In genomic region chr11:85138776-85139474, GRCm38 (mm10) we compare ENCODE assay signal across 8 mouse cellular contexts. TPM values are rescaled to one million over a fixed set of nuclear protein-coding genes. Genes with fewer than 3 reads are reported as not detected.
DNase-seq lines count a peak whose midpoint lies in the region; ATAC-seq lines count a peak whose summit lies in the region.

No protein-coding gene starts in this region.

- H3K4me1 ChIP-seq in liver, embryonic 15.5 days (replicated peaks), result peaks cover 52% of the 10 kb centered on the region

- H3K9me3 ChIP-seq in liver, embryonic 15.5 days (replicated peaks), result no peaks in the 10 kb centered on the region

- H3K9ac ChIP-seq in liver, embryonic 15.5 days, result peak overlapping the region; percentile 97

- 6% methylated on average over 17 of the region's 17 CpGs for WGBS in liver, embryonic 15.5 days (ENCODE audit: insufficient replicate concordance)

- no peaks in the 10 kb centered on the region for H3K27me3 ChIP-seq in liver, embryonic 15.5 days

- DNase-seq in right cerebral cortex, adult 18-20 months, result peak; percentile 6
- no peak for DNase-seq in right cerebral cortex, postnatal 14 days
- peak; percentile 58 for DNase-seq in cerebellum, adult 9-10 months
- DNase-seq in frontal cortex, postnatal 10 days (ENCODE audit: low spot score in 2 of 2), result peak; percentile 7 to 16
- DNase-seq in kidney, adult 9 months, result peak; percentile 26
- DNase-seq in ovary, postnatal 14 days (ENCODE audit: low spot score), result peak; percentile 2
- no peak for DNase-seq in urinary bladder, postnatal 4 days (ENCODE audit: low spot score in 2 of 2)

- H3K4me2 ChIP-seq in liver, embryonic 15.5 days, result peak overlapping the region; percentile 64

- peak overlapping the region; percentile 93 for H3K27ac ChIP-seq in liver, embryonic 15.5 days (replicated peaks)

- no peak for ATAC-seq in liver, embryonic 15.5 days (ENCODE audit: insufficient read depth)

- H3K36me3 ChIP-seq in liver, embryonic 15.5 days (replicated peaks), result peaks cover 29% of the 10 kb centered on the region

- peak overlapping the region; percentile 90 for H3K4me3 ChIP-seq in liver, embryonic 15.5 days (replicated peaks)

RNA-seq across cellular contexts. Expression of gene Usp32, which starts 1.0 kb away (rescaled TPM):
- 10.1 and 15.2 TPM in 2 replicates for polyA plus RNA-seq in liver, embryonic 15.5 days (2015; fragmentation: Nextera tagmentation; extraction: Ambion mirVana)

RNA-seq across cellular contexts. Expression of gene 1700125H20Rik, which starts 31.3 kb away (rescaled TPM):
- polyA plus RNA-seq in liver, embryonic 15.5 days (2015; fragmentation: Nextera tagmentation; extraction: Ambion mirVana), result not detected in 2 replicates

Comparison
In these comparisons a context has a peak if more than half of its experiments do, and no peak if none do; other contexts are left out.
1. DNase-seq: peak in right cerebral cortex, adult 18-20 months (single experiment), cerebellum, adult 9-10 months (single experiment), frontal cortex, postnatal 10 days (2 of 2), kidney, adult 9 months (single experiment) and ovary, postnatal 14 days (single experiment); none in right cerebral cortex, postnatal 14 days (single experiment) and urinary bladder, postnatal 4 days (0 of 2).